Mouse (Mus musculus) liver, embryonic 15.5 days (tissue): ENCODE results near the gene Sh3pxd2b. TPM values are rescaled to one million over a fixed set of nuclear protein-coding genes. Genes with fewer than 3 reads are reported as not detected.

ENCODE experiments used
- ATAC-seq: fragments of 200-750 bp; cut with Nextera tagmentation; 2 replicates; pipeline ENCODE4 v1.8.0; 2017; ENCODE audit warnings: moderate number of reproducible peaks, mild to moderate bottlenecking, moderate library complexity; ENCODE audit not compliant: insufficient read depth
- H3K27ac ChIP-seq: fragments of 300-500 bp; sonication (generic); replicated peaks from 2 replicates; pipeline ENCODE4 v1.5.1; 2015; ENCODE audit warnings: mild to moderate bottlenecking, inconsistent platforms
- H3K27me3 ChIP-seq: fragments of 300-500 bp; sonication (generic); 2 replicates; pipeline ENCODE4 v1.6.1; 2015; ENCODE audit warnings: mild to moderate bottlenecking, inconsistent platforms
- H3K36me3 ChIP-seq: fragments of 300-500 bp; sonication (generic); replicated peaks from 2 replicates; pipeline ENCODE4 v1.6.1; 2015; ENCODE audit warnings: moderate library complexity, mild to moderate bottlenecking, inconsistent platforms
- H3K4me1 ChIP-seq: fragments of 300-500 bp; sonication (generic); replicated peaks from 2 replicates; pipeline ENCODE4 v1.6.1; 2015; ENCODE audit warnings: inconsistent platforms
- H3K4me2 ChIP-seq: fragments of 300-500 bp; sonication (generic); 2 replicates; pipeline ENCODE4 v1.6.1; 2015; ENCODE audit warnings: moderate library complexity, mild to moderate bottlenecking, inconsistent platforms
- H3K4me3 ChIP-seq: fragments of 300-500 bp; sonication (generic); replicated peaks from 2 replicates; pipeline ENCODE4 v1.5.1; 2015; ENCODE audit warnings: mild to moderate bottlenecking, inconsistent platforms
- H3K9ac ChIP-seq: fragments of 300-500 bp; sonication (generic); 2 replicates; pipeline ENCODE4 v1.6.1; 2015; ENCODE audit warnings: moderate library complexity, mild to moderate bottlenecking, inconsistent platforms
- H3K9me3 ChIP-seq: fragments of 300-500 bp; sonication (generic); replicated peaks from 2 replicates; pipeline ENCODE4 v1.6.1; 2016; ENCODE audit warnings: inconsistent platforms
- WGBS: fragments of 180-500 bp; shearing (Covaris S2); methylation state at CpG from one replicate; pipeline ENCODE4 v1.1.7; 2015; ENCODE audit warnings: mixed read lengths; ENCODE audit not compliant: insufficient replicate concordance; 5-methylcytosine and 5-hydroxymethylcytosine counted together
- polyA plus RNA-seq: library from polyadenylated mRNA; unstranded; fragments of >200 nt; fragmentation: Nextera tagmentation; extraction: Ambion mirVana; gene quantifications from 2 replicates; pipeline ENCODE4 v1.2.1, GENCODE M21; 2015

The Sh3pxd2b gene
- polyA plus RNA-seq, 1 experiment from 2014 or later = 1.1 TPM

DNA sequence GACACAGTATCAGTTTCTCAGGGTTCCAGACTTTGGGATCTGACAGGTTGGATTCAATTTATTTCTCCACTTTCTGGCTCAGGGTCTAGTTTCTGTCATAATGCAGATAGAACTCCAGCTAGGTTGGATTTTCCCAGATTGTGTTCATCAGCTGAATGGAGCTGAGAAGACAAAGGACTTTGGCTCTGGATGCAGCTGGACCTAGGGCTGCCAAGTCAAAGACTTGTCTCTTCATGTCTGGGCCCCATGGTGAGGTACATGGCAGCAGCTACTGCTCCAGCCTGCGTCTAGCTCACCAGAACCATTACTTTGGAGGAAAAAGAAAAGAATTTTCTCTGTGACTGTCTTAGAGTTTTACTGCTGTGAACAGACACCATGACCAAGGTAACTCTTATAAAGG lies 28.5 kb downstream of the Sh3pxd2b start:
- ATAC-seq = no peak
- 74% methylated on average over 1 of the region's 1 CpGs for WGBS

DNA sequence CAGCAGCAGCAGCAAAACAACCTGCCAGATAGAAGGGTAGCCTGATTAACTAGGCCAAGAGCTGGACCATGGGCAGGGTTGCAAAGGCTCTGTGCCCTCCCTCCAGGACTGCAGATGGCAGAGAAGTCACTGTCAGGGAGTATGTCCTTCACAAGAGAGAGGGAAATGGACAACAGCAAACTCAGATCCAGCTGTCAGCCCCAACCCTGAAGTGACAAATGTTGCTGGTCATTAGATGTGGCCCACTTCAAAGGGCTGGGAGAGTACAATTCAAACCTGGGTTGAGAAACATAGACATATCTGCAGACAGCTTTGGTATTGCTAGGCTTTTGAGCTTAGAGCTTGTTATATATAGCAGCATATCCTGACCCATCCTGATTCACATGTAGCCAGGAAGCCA lies 32.3 kb downstream of the Sh3pxd2b start:
- Histone ChIP-seq H3K9me3 (no peaks in the 10 kb centered on the region), H3K4me2 (no peak overlapping the region), H3K27me3 (no peaks in the 10 kb centered on the region), H3K4me3 (no peak overlapping the region), H3K27ac (no peak overlapping the region), H3K36me3 (peaks cover 8% of the 10 kb centered on the region; the same call in 1 of the 2 replicates), H3K9ac (no peak overlapping the region), H3K4me1 (peaks cover 6% of the 10 kb centered on the region; the same call in 1 of the 2 replicates)
- no peak for ATAC-seq

More for the DNA sequence above, 28.5 kb downstream of the Sh3pxd2b start:
- Histone ChIP-seq H3K4me1 (no peaks in the 10 kb centered on the region), H3K4me3 (no peak overlapping the region), H3K27me3 (no peaks in the 10 kb centered on the region), H3K27ac (no peak overlapping the region), H3K9me3 (no peaks in the 10 kb centered on the region), H3K4me2 (no peak overlapping the region), H3K9ac (no peak overlapping the region), H3K36me3 (peaks cover 8% of the 10 kb centered on the region; the same call in 1 of the 2 replicates)

DNA sequence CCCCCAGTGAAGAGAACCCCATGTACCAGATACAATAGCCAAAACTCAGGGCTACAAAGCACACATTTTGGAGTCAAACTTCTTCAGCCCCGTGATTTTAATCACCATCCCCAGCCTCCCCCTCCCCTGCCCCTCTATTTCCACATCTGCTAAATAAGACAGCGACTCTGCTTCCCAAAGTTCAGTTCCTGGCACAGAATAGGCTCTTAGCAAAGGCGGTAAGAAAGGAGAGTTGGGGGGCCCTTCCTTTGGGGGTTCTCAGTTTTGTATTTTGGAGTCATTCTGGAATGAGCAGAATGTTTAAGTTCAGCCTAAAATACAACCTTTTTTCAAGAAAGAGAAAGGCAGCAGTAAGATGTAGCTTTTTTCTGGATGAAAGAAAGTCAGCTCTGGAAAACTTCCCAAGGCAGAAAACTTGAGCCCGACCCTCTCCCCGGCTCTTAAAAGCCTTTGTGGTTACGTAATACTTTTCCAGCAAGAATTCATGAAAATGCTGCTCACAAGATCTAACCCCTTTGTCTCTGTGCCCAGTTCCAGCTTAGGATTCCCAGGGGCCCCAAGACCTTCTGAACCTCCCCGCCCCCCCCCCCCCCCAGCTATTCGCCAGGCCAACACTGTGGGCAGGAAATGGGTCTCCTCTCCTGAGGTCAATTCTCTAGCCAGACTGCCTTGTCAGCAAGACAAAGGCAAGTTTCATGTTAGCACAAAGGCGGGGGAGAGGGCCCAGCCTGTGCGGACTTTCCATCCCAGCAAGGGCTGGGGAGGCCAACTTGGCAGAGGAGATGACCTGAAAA lies 35.9 kb downstream of the Sh3pxd2b start:
- H3K36me3 ChIP-seq = no peaks in the 10 kb centered on the region
- H3K27me3 ChIP-seq = no peaks in the 10 kb centered on the region
- no peak overlapping the region for H3K4me3 ChIP-seq
- WGBS = 46% methylated on average over 10 of the region's 10 CpGs
- H3K4me2 ChIP-seq = no peak overlapping the region
- H3K27ac ChIP-seq = no peak overlapping the region
- no peaks in the 10 kb centered on the region for H3K9me3 ChIP-seq
- H3K4me1 ChIP-seq = peaks cover 16% of the 10 kb centered on the region
- no peak for ATAC-seq
- H3K9ac ChIP-seq = no peak overlapping the region

DNA sequence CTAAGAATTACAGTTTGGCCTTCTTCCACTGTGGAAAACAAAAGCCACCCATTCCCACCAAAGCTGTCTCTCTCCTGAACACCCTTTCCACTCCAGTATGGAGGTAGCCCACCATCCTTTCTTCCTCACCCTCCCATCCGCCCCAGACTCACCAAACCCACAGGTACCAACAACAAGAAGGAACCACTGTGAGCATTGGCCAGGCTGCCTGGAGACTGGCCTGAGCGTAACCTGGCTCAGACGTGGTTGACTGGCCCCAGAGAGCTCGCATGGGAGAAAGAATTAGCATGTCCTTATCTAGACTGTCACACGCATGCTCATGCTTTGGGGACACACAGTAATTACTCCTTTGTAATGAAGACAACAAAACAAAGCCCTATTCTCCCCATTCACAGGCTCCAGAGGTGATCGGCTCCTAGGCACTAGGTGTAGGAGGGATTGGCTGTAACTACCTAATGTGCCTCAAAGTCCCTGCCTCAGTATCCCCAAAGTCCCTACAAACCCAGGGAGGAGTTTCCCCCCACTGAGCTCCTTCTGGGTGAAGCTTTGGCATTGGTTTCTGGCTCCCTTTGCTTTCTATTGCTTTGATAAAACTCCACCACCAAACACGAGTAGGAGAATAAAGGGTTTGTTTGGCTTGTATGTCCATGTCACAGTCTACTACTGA lies 36.6 kb downstream of the Sh3pxd2b start:
- Histone ChIP-seq H3K4me1 (peaks cover 18% of the 10 kb centered on the region), H3K27ac (no peak overlapping the region), H3K36me3 (no peaks in the 10 kb centered on the region), H3K4me3 (no peak overlapping the region), H3K9ac (no peak overlapping the region), H3K9me3 (no peaks in the 10 kb centered on the region), H3K27me3 (no peaks in the 10 kb centered on the region), H3K4me2 (no peak overlapping the region)
- no peak for ATAC-seq
- WGBS = 52% methylated on average over 7 of the region's 7 CpGs

DNA sequence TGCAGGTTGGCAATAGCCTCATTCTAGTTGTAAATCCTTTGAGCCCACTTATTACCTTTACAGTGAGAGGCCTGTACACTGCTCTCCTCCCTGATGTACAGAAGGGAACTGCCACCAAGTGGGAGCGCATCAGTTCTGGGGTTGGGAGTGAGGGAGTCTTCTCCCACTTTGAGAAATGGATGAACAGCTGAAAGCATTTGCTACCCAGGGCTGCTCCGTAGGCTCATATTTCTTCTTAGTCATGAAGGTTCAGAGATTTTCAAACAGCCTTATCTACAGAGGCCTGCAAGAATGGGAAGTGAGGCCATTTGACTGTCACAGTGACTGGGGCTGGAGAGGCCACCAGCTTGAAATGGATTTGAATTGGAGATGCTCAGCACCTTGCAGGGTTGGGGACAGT lies 38.4 kb downstream of the Sh3pxd2b start:
- Histone ChIP-seq H3K4me3 (no peak overlapping the region), H3K4me1 (peaks cover 18% of the 10 kb centered on the region), H3K9me3 (no peaks in the 10 kb centered on the region), H3K36me3 (no peaks in the 10 kb centered on the region), H3K27ac (no peak overlapping the region), H3K4me2 (no peak overlapping the region), H3K9ac (no peak overlapping the region), H3K27me3 (no peaks in the 10 kb centered on the region)
- no peak for ATAC-seq
- WGBS = 67% methylated on average over 2 of the region's 2 CpGs

DNA sequence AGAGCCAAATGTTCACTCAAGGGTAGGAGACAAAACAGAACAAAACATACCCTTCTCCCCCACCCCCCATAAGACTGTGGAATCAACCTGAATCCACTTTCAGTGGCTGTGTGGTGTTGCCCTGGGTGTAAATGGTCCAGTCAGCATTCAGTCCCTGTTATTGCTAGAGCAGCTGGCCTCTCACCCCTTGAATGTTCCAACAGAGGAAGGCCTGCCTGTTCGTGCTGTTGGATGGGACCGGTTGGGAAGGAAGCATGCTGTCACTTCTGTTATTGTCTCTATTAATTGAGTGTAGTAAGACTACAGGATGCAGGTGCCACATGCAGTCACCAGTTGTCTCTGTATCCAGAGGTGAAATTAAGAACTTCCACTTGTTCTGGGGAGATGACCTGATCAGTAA lies 40.4 kb downstream of the Sh3pxd2b start:
- peaks cover 18% of the 10 kb centered on the region for H3K4me1 ChIP-seq
- no peak for ATAC-seq
- no peaks in the 10 kb centered on the region for H3K36me3 ChIP-seq
- no peaks in the 10 kb centered on the region for H3K9me3 ChIP-seq
- H3K27me3 ChIP-seq = no peaks in the 10 kb centered on the region
- no peak overlapping the region for H3K9ac ChIP-seq
- H3K27ac ChIP-seq = no peak overlapping the region
- 61% methylated on average over 2 of the region's 2 CpGs for WGBS
- H3K4me3 ChIP-seq = no peak overlapping the region
- H3K4me2 ChIP-seq = no peak overlapping the region

DNA sequence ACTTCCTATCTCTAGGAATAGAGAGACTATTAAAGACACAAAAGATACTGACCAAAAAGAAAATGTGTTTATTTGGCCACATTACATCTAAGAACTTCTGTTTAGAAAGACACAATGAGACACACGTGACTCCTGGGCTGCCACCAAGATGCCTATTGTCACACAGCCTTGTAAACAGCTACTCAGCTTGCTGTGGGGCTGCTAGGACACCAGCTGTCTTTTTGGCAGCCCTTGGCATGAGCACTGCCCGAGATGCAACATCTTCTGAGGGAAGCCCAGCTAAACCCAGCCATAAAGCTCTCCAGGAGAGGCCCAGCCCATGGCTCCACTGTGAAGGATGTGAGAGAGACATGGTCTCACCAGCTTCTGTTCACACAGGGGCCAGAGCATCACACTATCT lies 45.5 kb downstream of the Sh3pxd2b start:
- no peak overlapping the region for H3K4me3 ChIP-seq
- H3K4me2 ChIP-seq = no peak overlapping the region
- no peak overlapping the region for H3K27ac ChIP-seq
- no peaks in the 10 kb centered on the region for H3K36me3 ChIP-seq
- ATAC-seq = no peak
- H3K27me3 ChIP-seq = no peaks in the 10 kb centered on the region
- 53% methylated on average over 2 of the region's 2 CpGs for WGBS
- H3K9me3 ChIP-seq = no peaks in the 10 kb centered on the region
- H3K4me1 ChIP-seq = peaks cover 6% of the 10 kb centered on the region; the same call in 1 of the 2 replicates
- H3K9ac ChIP-seq = no peak overlapping the region

DNA sequence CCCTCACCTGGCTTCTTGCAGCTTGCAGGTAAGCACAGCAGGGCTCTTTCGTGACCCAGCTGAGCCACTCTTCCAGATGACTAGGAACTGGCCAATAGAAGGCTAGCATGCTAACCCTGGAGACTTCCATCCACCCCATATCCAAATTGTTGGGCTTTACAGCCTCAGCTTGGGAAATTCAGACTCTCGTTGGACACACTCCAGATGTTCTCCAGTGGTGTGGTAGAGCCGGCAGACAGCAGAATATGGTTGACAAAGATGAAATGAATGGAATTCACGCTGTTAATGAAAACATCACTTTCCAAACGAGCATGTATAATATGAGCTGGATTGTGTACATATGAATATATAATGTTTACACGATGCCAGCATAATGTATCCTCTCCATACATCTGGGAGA lies 48.2 kb downstream of the Sh3pxd2b start:
- Histone ChIP-seq H3K27me3 (no peaks in the 10 kb centered on the region), H3K4me1 (no peaks in the 10 kb centered on the region), H3K4me2 (no peak overlapping the region), H3K27ac (no peak overlapping the region), H3K9me3 (no peaks in the 10 kb centered on the region), H3K9ac (no peak overlapping the region), H3K36me3 (no peaks in the 10 kb centered on the region), H3K4me3 (no peak overlapping the region)
- no peak for ATAC-seq
- 66% methylated on average over 6 of the region's 6 CpGs for WGBS

DNA sequence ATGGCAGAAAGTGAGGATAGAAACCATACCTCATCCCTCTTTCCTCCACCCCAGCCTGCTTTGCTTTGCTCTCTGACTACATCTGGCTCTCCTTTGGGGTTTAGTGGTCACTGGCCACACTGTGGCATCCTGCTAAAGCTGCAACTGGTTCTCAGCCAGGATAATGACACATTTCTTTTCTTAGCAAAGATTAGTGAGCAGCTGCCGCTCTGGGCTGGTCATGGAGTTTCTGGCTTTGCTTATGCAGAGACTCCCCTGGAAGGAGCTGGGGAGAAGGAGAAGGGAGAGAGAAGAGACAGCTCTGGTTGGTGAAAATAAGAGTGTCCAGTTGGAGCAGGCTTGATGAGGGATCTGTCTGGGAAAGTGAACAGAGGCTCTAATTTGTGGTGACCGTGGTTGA lies 50.8 kb downstream of the Sh3pxd2b start:
- Histone ChIP-seq H3K4me3 (no peak overlapping the region), H3K36me3 (no peaks in the 10 kb centered on the region), H3K27me3 (no peaks in the 10 kb centered on the region), H3K27ac (no peak overlapping the region), H3K9me3 (no peaks in the 10 kb centered on the region), H3K4me2 (no peak overlapping the region), H3K4me1 (no peaks in the 10 kb centered on the region), H3K9ac (no peak overlapping the region)
- 66% methylated on average over 2 of the region's 2 CpGs for WGBS
- ATAC-seq = no peak

DNA sequence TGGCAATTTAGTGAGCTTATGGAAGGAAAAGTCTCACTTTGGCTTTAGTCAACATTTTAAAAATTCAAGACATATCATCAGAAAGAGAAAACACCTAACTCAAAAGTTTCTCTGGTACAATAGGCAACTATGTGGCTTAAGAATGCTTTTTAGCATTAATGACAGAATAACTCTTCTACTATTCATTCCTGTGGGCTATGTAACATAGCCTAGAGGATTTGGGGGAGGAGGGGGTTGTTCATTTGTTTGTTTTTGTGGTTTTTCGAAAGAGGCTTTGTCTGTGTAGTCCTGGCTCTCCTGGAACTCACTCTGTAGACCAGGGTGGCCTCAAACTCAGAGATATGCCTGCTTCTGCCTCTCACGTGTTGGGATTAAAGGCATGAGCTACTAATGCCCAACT lies 51.6 kb downstream of the Sh3pxd2b start:
- no peak for ATAC-seq
- Histone ChIP-seq H3K36me3 (no peaks in the 10 kb centered on the region), H3K4me1 (no peaks in the 10 kb centered on the region), H3K9me3 (no peaks in the 10 kb centered on the region), H3K9ac (no peak overlapping the region), H3K27me3 (no peaks in the 10 kb centered on the region), H3K27ac (no peak overlapping the region), H3K4me3 (no peak overlapping the region), H3K4me2 (no peak overlapping the region)
- 43% methylated on average over 2 of the region's 2 CpGs for WGBS

DNA sequence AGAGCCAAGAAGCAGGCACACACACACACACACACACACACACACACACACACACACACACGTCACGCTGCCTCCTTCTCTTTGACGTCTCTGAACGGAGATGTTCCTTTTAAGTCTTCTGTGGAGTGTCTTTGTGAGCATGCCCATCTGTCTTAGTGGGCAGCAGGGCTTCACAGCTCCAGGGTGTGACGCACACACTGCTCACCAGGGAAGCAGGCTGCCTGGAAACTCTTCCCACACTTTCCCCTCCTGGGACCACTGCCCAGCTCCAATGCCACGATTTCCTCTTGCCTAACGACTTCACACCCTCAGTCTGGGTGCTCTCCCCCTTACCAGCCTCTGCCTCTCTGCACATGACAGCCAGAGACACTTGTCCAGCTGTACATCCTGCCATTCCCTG lies 55.1 kb downstream of the Sh3pxd2b start:
- Histone ChIP-seq H3K4me2 (no peak overlapping the region), H3K27me3 (no peaks in the 10 kb centered on the region), H3K9ac (no peak overlapping the region), H3K27ac (no peak overlapping the region), H3K9me3 (no peaks in the 10 kb centered on the region), H3K4me1 (0 out of 2 replicates have a peak, but pooled peaks cover 6% of the 10 kb centered on the region), H3K4me3 (no peak overlapping the region), H3K36me3 (no peaks in the 10 kb centered on the region)
- no peak for ATAC-seq
- 60% methylated on average over 7 of the region's 7 CpGs for WGBS
